Mouse (Mus musculus): ENCODE measurements at regions not wholly inside any gene's neighbourhood (a gene's known extent, or its start where the extent isn't known, plus 50 kb on each side); places are given as distances from the start of the nearest gene placed in this dataset.

DNA sequence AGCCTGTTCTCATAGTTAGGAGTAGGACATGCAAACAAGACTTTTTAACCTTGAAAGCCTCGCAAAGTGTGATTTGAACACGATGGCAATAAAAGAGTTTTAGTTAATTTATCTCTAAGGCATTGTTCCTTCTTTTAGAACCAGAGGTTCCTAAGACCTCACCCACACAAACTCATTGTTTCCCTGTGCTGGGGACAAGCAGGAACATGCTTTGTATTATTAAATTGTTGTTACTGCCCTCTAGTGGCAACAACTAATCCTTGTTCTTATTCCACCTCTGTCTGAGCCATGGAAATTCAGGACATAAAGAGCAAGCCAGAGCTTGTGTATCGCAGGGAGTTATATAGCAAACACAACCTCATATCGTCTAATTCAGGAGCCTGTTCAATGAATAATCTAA is 157.9 kb downstream of the Gm11146 start:
- peak; percentile 86 for TF ChIP-seq CTCF (IDR thresholded peaks at IDR 0.05; ENCODE audit: low read depth)
- no peak for TF ChIP-seq EP300 (optimal IDR thresholded peaks at IDR 0.05)
